Mouse (Mus musculus) embryonic fibroblast, embryonic 13.5 days (primary cell): ENCODE results near the gene Poglut1.

Experiments
- CTCF ChIP-seq: IDR thresholded peaks from 2 replicates; pipeline ENCODE4 v1.5.1; 2011; ENCODE audit warnings: mild to moderate bottlenecking, control low read depth, low read length, moderate library complexity, borderline replicate concordance; ENCODE audit not compliant: insufficient read depth
- POLR2A ChIP-seq: IDR thresholded peaks from 2 replicates; pipeline ENCODE4 v1.6.1; 2011; ENCODE audit warnings: low read depth, mild to moderate bottlenecking, control low read depth, low read length, moderate library complexity

GRCm38 (mm10) chr16:38483582-38484309 lies 66.3 kb downstream of the Poglut1 start:
- no peak for TF ChIP-seq CTCF
- TF ChIP-seq POLR2A: no peak
